Mouse (Mus musculus) C3H10T1/2 (cell line): ENCODE data around the gene Ppat. TPM values are rescaled to one million over a fixed set of nuclear protein-coding genes. Genes with fewer than 3 reads are reported as not detected.

Experiments used
- polyA plus RNA-seq, 2 experiments: library from polyadenylated mRNA; unstranded; fragments of >200 nt; fragmentation: generic; extraction: Trizol; gene quantifications; one replicate each; pipeline ENCODE4 v1.2.1; 2012; ENCODE audit warnings: missing spikeins in 2 of 2

Gene Ppat
- polyA plus RNA-seq: 1 to 10 TPM; 3.3 to 3.8 TPM

GRCm38 (mm10) chr5:76951106-76952027 lies at the start of gene Ppat, which contains the start of gene Paics:
TSS of gene Ppat (minus strand) at chr5:76951578.
TSS of gene Paics (plus strand) at chr5:76951307.

GRCm38 (mm10) chr5:76974554-76975285 lies 23.3 kb upstream of the Ppat start, which contains the start of gene Srp72:
TSS of gene Srp72 (plus strand) at chr5:76974683.

GRCm38 (mm10) chr5:76905405-76906154 lies 45.8 kb downstream of the Ppat start, which contains the start of gene Aasdh:
TSS of gene Aasdh (minus strand) at chr5:76905514.

Other genes starting within 250 kb of the Ppat start
- 1 to 10 TPM; 2.0 to 8.3 TPM for gene Aasdh, start 46.1 kb downstream of the Ppat start, polyA plus RNA-seq
- 100 to 1,000 TPM in 1 of 2 experiments, 10 to 100 TPM in 1; 37.6 to 110 TPM for gene Paics, start 271 bp downstream of the Ppat start, polyA plus RNA-seq
- 10 to 100 TPM; 11.9 to 47.4 TPM for gene Srp72, start 23.1 kb upstream of the Ppat start, polyA plus RNA-seq
- under 1 TPM in 1 of 2 experiments, not detected in 1; 0.25 TPM for gene Arl9, start 52.5 kb upstream of the Ppat start, polyA plus RNA-seq
- gene Thegl, start 64.4 kb upstream of the Ppat start, polyA plus RNA-seq: not detected
- gene Hopx, start 163.5 kb upstream of the Ppat start, polyA plus RNA-seq: under 1 TPM in 1 of 2 experiments, not detected in 1; 0.33 TPM